Mouse (Mus musculus) small intestine, adult 2 months (tissue): ENCODE measurements around the gene Dbf4. TPM values are rescaled to one million over a fixed set of nuclear protein-coding genes. Genes with fewer than 3 reads are reported as not detected.

Experiments used
- H3K27ac ChIP-seq: fragments of 200-500 bp; 2 replicates; pipeline ENCODE4 v1.5.1; 2012; ENCODE audit warnings: low read depth, low read length, control low read depth, inconsistent platforms; ENCODE audit not compliant: insufficient read depth
- H3K27me3 ChIP-seq: fragments of 200-500 bp; 2 replicates; pipeline ENCODE4 v1.6.1; 2012; ENCODE audit warnings: mild to moderate bottlenecking, moderate library complexity, low read length, inconsistent platforms; ENCODE audit not compliant: control insufficient read depth, insufficient read depth
- H3K36me3 ChIP-seq: fragments of 200-500 bp; 2 replicates; pipeline ENCODE4 v1.6.1; 2012; ENCODE audit warnings: mild to moderate bottlenecking, low read length, control low read depth, inconsistent platforms; ENCODE audit not compliant: control insufficient read depth, insufficient read depth
- H3K4me1 ChIP-seq: fragments of 200-500 bp; 2 replicates; pipeline ENCODE4 v1.6.1; 2012; ENCODE audit warnings: low read length, inconsistent platforms, mixed read lengths; ENCODE audit not compliant: control insufficient read depth, insufficient read depth, insufficient read length
- H3K4me3 ChIP-seq: fragments of 200-500 bp; 2 replicates; pipeline ENCODE4 v1.5.1; 2012; ENCODE audit warnings: low read depth, mild to moderate bottlenecking, control low read depth, inconsistent platforms, low read length, moderate library complexity
- CTCF ChIP-seq: fragments of 200-500 bp; IDR thresholded peaks from 2 replicates; pipeline ENCODE4 v1.5.1; 2012; ENCODE audit warnings: low read depth, mild to moderate bottlenecking, control low read depth, inconsistent platforms, low read length, moderate library complexity, mixed read lengths; ENCODE audit not compliant: insufficient replicate concordance, insufficient read length; ENCODE audit errors: extremely low read depth
- POLR2A ChIP-seq: fragments of 200-500 bp; IDR thresholded peaks from 2 replicates; pipeline ENCODE4 v1.6.1; 2012; ENCODE audit warnings: low read depth, mild to moderate bottlenecking, control low read depth, inconsistent platforms, low read length, moderate library complexity
- WGBS: fragments of 180-500 bp; shearing (Covaris S2); methylation state at CpG from one replicate; pipeline ENCODE4 v1.1.7; 2018; 5-methylcytosine and 5-hydroxymethylcytosine counted together
- polyA plus RNA-seq: library from polyadenylated mRNA; depleted of rRNA; stranded (reverse); fragments of >200 nt; gene quantifications from 2 replicates; pipeline ENCODE4 v1.2.3, GENCODE M21; 2012; rRNA removed

The Dbf4 gene
- 1.3 and 3.7 TPM in 2 replicates for polyA plus RNA-seq

- H3K4me3 ChIP-seq = peak within 1 kb of the TSS; percentile 99
- no peaks in the 10 kb centered on the region for H3K27me3 ChIP-seq
- peak within 1 kb of the TSS; percentile 40 for H3K27ac ChIP-seq
- no peak for TF ChIP-seq CTCF
- TF ChIP-seq POLR2A = 0 out of 2 replicates have a peak, but pooled peaks have one; percentile 28
- peaks cover 8% of the 10 kb centered on the region; the same call in 1 of the 2 replicates for H3K36me3 ChIP-seq
- peaks cover 2% of the 10 kb centered on the region; the same call in 1 of the 2 replicates for H3K4me1 ChIP-seq
- under 1% methylated on average over 93 of the region's 93 CpGs for WGBS
Observed at GRCm38 (mm10) chr5:8422157-8422931, at the start of gene Dbf4, which contains the start of gene Slc25a40. Dbf4 (minus strand) TSS chr5:8422716. Slc25a40 (plus strand) TSS chr5:8422850.

DNA sequence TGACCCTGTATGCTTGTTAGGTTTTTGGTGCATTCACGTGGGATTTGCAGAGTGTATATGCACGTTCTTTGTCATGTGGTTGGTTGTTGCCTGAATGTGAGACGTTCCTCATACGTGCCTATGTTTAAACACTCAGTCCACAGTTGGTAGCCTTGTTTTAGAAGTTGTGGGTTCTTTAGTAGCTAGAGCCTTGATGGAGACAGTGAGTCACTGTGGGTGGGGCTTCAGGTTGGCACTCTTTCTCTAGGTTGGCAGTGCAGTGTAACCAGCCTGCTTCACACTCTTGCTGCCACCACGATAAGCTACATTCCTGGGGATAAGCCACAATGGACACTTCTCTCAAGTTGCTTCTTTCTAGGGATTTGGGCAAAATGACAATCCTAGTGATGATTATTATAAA is 34.0 kb upstream of the Dbf4 start:
- no peaks in the 10 kb centered on the region for H3K4me1 ChIP-seq
- 81% methylated on average over 5 of the region's 5 CpGs for WGBS
- peaks cover 4% of the 10 kb centered on the region; the same call in 1 of the 2 replicates for H3K36me3 ChIP-seq
- H3K4me3 ChIP-seq = no peak overlapping the region
- no peak overlapping the region for H3K27ac ChIP-seq
- H3K27me3 ChIP-seq = no peaks in the 10 kb centered on the region
- no peak for TF ChIP-seq POLR2A
- no peak for TF ChIP-seq CTCF

DNA sequence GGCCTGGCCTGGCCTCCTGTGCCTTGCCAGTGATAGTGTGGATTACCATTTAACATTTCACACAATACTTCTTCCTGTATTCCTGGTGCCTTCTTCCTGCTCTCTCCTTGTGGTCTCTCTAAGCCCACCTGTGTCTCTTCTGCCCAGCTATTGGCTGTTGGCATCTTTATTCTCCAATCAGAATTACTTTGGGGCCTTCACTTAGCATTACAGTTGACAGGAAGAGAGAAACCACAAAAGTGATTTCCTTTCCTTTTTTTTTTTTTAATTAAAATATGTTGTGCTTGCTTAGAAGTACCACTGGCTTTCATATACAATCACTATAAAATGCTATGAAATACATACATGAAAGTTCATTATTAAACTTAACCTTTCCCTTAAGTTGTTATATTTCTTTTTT is 33.0 kb upstream of the Dbf4 start:
- Histone ChIP-seq H3K27me3 (no peaks in the 10 kb centered on the region), H3K27ac (no peak overlapping the region), H3K36me3 (peaks cover 4% of the 10 kb centered on the region; the same call in 1 of the 2 replicates), H3K4me1 (no peaks in the 10 kb centered on the region), H3K4me3 (no peak overlapping the region)
- TF ChIP-seq CTCF = no peak
- TF ChIP-seq POLR2A = no peak

DNA sequence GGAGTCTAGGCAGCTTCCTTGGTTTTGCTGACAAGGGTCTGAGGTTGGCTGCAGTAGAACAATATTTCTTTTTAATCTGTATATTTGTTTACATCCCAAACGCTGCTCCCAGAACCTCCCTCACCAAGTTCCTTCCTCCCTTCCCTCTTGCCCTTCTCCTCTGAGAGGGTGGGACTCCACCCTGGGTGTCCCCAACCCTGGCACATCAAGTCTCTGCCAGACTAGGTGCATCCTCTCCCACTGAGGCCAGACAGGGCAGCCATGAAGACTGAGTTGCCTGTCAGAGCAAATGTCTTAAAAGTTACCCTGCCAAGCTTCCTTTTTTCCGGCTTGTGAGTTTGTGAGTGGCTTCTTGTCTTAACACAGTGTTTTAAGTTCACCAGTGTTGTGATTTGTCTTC is 16.6 kb upstream of the Dbf4 start:
- no peak for TF ChIP-seq POLR2A
- no peak for TF ChIP-seq CTCF
- WGBS = 64% methylated on average over 2 of the region's 2 CpGs
- no peaks in the 10 kb centered on the region for H3K4me1 ChIP-seq
- peaks cover 11% of the 10 kb centered on the region for H3K36me3 ChIP-seq
- no peak overlapping the region for H3K27ac ChIP-seq
- H3K4me3 ChIP-seq = no peak overlapping the region
- H3K27me3 ChIP-seq = no peaks in the 10 kb centered on the region

DNA sequence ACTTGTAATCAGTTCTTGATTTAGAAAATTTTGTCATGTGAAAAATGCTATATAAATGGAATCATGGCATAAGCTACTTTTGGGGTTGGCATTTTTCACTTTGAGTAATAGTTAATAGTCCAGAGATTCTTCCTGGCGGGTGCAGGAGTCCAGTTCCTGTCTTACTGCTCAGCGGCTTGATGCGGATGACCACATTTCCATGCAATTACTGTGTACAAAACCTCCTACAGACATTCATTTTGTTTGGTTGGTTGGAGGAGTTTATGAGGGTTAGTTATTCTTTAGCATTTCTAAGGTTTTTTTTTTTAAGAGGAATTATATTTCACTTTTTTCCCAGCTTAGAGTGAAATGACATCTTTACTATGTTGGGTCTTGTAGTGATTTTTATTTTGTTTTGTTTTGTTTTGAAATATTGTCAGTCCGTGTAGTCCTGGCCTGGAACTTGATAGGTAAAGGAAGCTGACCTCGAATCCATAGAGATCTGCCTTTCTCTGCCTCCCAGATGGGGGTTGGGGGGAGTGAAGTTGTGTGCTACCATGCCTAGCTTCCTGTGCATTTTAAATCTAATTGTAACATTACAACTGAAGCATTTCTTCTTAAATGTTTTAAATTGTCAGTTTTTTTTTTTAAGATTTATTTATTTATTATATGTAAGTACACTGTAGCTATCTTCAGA is 15.1 kb upstream of the Dbf4 start:
- 95% methylated on average over 5 of the region's 5 CpGs for WGBS

DNA sequence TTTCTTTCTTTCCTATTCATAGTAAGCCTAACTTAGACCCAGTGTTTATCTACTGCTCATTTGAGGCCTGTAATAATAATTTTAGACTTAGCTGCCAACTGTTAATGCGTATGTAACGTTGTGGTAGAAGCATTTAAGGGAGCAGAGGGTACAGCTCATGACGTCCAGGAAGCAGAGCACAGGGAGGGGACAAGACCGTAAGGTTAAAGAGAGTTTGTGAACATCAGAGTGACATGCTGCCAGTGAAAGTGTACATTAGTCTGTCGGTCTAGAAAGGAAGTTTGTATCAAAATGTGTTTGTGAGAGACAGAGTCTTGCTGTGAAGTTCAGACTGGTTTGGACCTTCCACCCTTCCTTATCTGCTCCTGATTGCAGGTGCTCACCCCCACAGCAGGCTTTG is 3.4 kb upstream of the Dbf4 start:
- TF ChIP-seq CTCF (no peak), POLR2A (no peak)
- whole genome bisulfite sequencing = 35% methylated on average over 5 of the region's 5 CpGs
- H3K4me3 ChIP-seq = no peak overlapping the region
- peaks cover 2% of the 10 kb centered on the region; the same call in 1 of the 2 replicates for H3K4me1 ChIP-seq
- no peaks in the 10 kb centered on the region for H3K27me3 ChIP-seq
- H3K27ac ChIP-seq = no peak overlapping the region
- H3K36me3 ChIP-seq = peaks cover 4% of the 10 kb centered on the region; the same call in 1 of the 2 replicates

More for the DNA sequence above, 15.1 kb upstream of the Dbf4 start:
- TF ChIP-seq CTCF (no peak), POLR2A (no peak)
- H3K27me3 ChIP-seq = no peaks in the 10 kb centered on the region
- no peaks in the 10 kb centered on the region for H3K4me1 ChIP-seq
- no peak overlapping the region for H3K4me3 ChIP-seq
- H3K36me3 ChIP-seq = peaks cover 11% of the 10 kb centered on the region
- no peak overlapping the region for H3K27ac ChIP-seq

GRCm38 (mm10) chr5:8424116-8424515 is 1.6 kb upstream of the Dbf4 start:
- TF ChIP-seq POLR2A = no peak
- Histone ChIP-seq H3K27ac (no peak overlapping the region), H3K36me3 (0 out of 2 replicates have a peak, but pooled peaks cover 1% of the 10 kb centered on the region), H3K4me3 (no peak overlapping the region), H3K4me1 (peaks cover 2% of the 10 kb centered on the region; the same call in 1 of the 2 replicates), H3K27me3 (no peaks in the 10 kb centered on the region)
- 44% methylated on average over 7 of the region's 7 CpGs for WGBS
